Mouse (Mus musculus) embryonic facial prominence, embryonic 14.5 days (tissue): Measurements from ENCODE around the gene Sinhcaf. TPM values are rescaled to one million over a fixed set of nuclear protein-coding genes. Genes with fewer than 3 reads are reported as not detected.
A peak's percentile ranks its signal among the peaks of the same experiment; 100 is the strongest.
"Not testable (repeated sequence)": the region's sequence is repeated elsewhere in the genome, so short reads cannot be mapped to it uniquely, and the experiment has no call there.

ENCODE experiments used
- ATAC-seq: fragments of 200-750 bp; cut with Nextera tagmentation; 2 replicates; pipeline ENCODE4 v1.8.0; 2017; ENCODE audit warnings: low read depth, moderate number of reproducible peaks, moderate TSS enrichment
- DNase-seq: peaks from one replicate; pipeline ENCODE4 v3.0.0-alpha.2; 2015; ENCODE audit warnings: low spot score
- H3K27ac ChIP-seq: fragments of 300-500 bp; sonication (generic); replicated peaks from 2 replicates; pipeline ENCODE4 v1.5.1; 2014; ENCODE audit warnings: low read depth, mild to moderate bottlenecking, low read length, moderate library complexity
- H3K27me3 ChIP-seq: fragments of 300-500 bp; sonication (generic); replicated peaks from 2 replicates; pipeline ENCODE4 v1.6.1; 2014; ENCODE audit warnings: low read length; ENCODE audit not compliant: control insufficient read depth, insufficient read depth
- H3K36me3 ChIP-seq: fragments of 300-500 bp; sonication (generic); 2 replicates; pipeline ENCODE4 v1.6.1; 2014; ENCODE audit warnings: low read length, mixed read lengths; ENCODE audit not compliant: control insufficient read depth, insufficient read depth
- H3K4me1 ChIP-seq: fragments of 300-500 bp; sonication (generic); 2 replicates; pipeline ENCODE4 v1.6.1; 2014; ENCODE audit warnings: antibody characterized with exemption, low read length; ENCODE audit not compliant: control insufficient read depth, insufficient read depth
- H3K4me2 ChIP-seq: fragments of 300-500 bp; sonication (generic); 2 replicates; pipeline ENCODE4 v1.6.1; 2014; ENCODE audit warnings: low read depth, mild to moderate bottlenecking, low read length, moderate library complexity, mixed read lengths
- H3K4me3 ChIP-seq: fragments of 300-500 bp; sonication (generic); 2 replicates; pipeline ENCODE4 v1.5.1; 2014; ENCODE audit warnings: low read depth, mild to moderate bottlenecking, low read length
- H3K9ac ChIP-seq: fragments of 300-500 bp; sonication (generic); 2 replicates; pipeline ENCODE4 v1.6.1; 2014; ENCODE audit warnings: low read depth, mild to moderate bottlenecking, low read length, moderate library complexity, mixed read lengths
- H3K9me3 ChIP-seq: fragments of 300-500 bp; sonication (generic); 2 replicates; pipeline ENCODE4 v1.6.1; 2016; ENCODE audit warnings: low read length; ENCODE audit not compliant: control insufficient read depth
- WGBS: fragments of 180-500 bp; shearing (Covaris S2); extraction: QIAGEN DNeasy Blood & Tissue Kit; methylation state at CpG from one replicate; pipeline ENCODE4 v1.1.7; 2014; 5-methylcytosine and 5-hydroxymethylcytosine counted together
- polyA plus RNA-seq: library from polyadenylated mRNA; unstranded; fragments of >200 nt; fragmentation: Nextera tagmentation; extraction: Ambion mirVana; gene quantifications from 2 replicates; pipeline ENCODE4 v1.2.1, GENCODE M21; 2014

Sinhcaf gene
- polyA plus RNA-seq, 1 experiment from 2014 or later, result 62.4 TPM

- ATAC-seq (no peak), DNase-seq (no peak)
- Histone ChIP-seq H3K27me3 (no peaks in the 10 kb centered on the region), H3K27ac (no peak overlapping the region), H3K4me2 (no peak overlapping the region), H3K4me1 (peaks cover 3% of the 10 kb centered on the region; the same call in 1 of the 2 replicates), H3K9ac (no peak overlapping the region), H3K36me3 (0 out of 2 replicates have a peak, but pooled peaks cover 4% of the 10 kb centered on the region), H3K4me3 (no peak overlapping the region), H3K9me3 (no peaks in the 10 kb centered on the region)
- 73% methylated on average over 4 of the region's 4 CpGs for WGBS
Measured at GRCm38 (mm10) chr6:148942406-148942805, 3.9 kb downstream of the Sinhcaf start.

DNA sequence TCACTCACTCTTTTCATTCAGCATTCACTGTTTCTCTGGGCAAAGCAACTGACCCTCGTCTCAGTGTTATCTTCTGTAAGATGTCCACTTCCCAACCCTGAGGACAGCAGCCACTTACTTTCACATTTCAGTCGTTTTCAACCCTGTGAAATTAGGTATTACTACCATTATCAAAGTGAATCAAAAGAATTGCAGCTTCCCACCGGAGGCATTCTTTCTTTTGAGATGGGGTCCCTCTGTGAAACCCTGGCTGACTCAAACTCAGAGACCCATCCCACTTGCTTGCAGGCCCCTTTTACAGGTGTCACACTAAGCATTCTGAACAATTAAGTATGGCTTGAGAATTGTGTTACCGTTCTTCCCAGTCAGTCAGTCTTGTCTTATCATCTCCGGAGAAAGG is 4.4 kb downstream of the Sinhcaf start:
- DNase-seq, result no peak
- WGBS, result 67% methylated on average over 5 of the region's 5 CpGs
- no peak for ATAC-seq
- no peak overlapping the region for H3K4me2 ChIP-seq
- H3K27ac ChIP-seq, result no peak overlapping the region
- H3K4me3 ChIP-seq, result no peak overlapping the region
- no peaks in the 10 kb centered on the region for H3K27me3 ChIP-seq
- no peaks in the 10 kb centered on the region for H3K9me3 ChIP-seq
- H3K9ac ChIP-seq, result no peak overlapping the region
- peaks cover 3% of the 10 kb centered on the region; the same call in 1 of the 2 replicates for H3K4me1 ChIP-seq
- 0 out of 2 replicates have a peak, but pooled peaks cover 4% of the 10 kb centered on the region for H3K36me3 ChIP-seq

GRCm38 (mm10) chr6:148940383-148940782 is 5.9 kb downstream of the Sinhcaf start:
- WGBS, result 89% methylated on average over 2 of the region's 3 CpGs
- DNase-seq, result not testable (repeated sequence)

DNA sequence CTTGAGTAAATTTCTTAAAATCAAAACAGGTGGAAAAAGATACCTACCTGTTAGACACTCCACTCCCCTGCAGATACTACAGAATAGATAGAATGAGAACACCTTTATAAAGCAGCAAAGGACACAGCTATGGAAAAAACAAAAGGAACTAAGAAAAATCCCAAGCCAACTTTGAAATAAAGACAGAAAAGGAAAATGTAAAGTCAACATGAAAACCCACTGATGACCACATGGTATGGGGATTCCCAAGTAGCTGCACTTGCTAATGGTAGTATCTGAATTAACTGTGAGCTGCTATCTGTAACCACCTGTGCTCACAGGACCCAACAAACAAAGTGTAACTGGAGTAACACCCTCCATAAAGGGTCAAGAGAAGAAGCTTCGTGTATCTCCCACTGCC is 8.6 kb downstream of the Sinhcaf start:
- H3K4me3 ChIP-seq, result no peak overlapping the region
- H3K27me3 ChIP-seq, result no peaks in the 10 kb centered on the region
- H3K36me3 ChIP-seq, result 0 out of 2 replicates have a peak, but pooled peaks cover 4% of the 10 kb centered on the region
- DNase-seq (no peak), ATAC-seq (no peak)
- H3K9ac ChIP-seq, result no peak overlapping the region
- H3K9me3 ChIP-seq, result no peaks in the 10 kb centered on the region
- H3K4me2 ChIP-seq, result no peak overlapping the region
- H3K4me1 ChIP-seq, result no peaks in the 10 kb centered on the region
- WGBS, result 58% methylated on average over 1 of the region's 1 CpGs
- no peak overlapping the region for H3K27ac ChIP-seq

More at GRCm38 (mm10) chr6:148940383-148940782, 5.9 kb downstream of the Sinhcaf start:
- ATAC-seq, H3K4me2 ChIP-seq, H3K4me3 ChIP-seq, H3K9me3 ChIP-seq, H3K27me3 ChIP-seq, H3K36me3 ChIP-seq, H3K27ac ChIP-seq, H3K9ac ChIP-seq, H3K4me1 ChIP-seq: not testable (repeated sequence)

DNA sequence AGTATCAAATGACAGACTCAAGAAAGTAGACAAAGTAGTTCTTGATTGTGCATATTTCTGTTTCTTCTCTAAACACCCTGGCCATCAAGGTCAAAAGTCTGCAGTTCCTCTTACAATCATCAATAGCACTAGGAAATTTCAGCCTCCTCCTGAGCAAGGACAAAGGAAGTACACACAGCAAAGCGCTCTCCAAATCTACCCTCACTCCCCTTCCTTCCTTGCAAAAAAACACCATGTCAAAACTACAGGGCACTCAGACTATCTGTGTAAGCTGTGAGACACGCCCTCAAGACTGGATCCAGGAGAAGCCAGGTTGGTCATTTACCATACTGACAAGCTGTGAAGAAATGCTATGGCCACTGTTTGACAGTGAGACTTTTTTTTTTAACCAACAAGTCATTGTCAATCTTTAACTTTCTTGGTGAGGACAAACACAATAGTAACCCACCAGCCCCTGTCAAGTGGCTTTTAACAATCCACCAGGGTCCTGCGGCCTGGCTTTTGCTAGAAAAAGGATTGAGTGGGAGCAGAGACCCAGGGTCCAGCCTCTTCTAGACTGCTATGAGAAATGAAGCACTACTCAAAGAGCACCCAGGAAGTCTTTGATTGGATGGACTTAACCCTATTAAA is 11.2 kb downstream of the Sinhcaf start:
- peaks cover 24% of the 10 kb centered on the region for H3K36me3 ChIP-seq
- ATAC-seq (no peak), DNase-seq (no peak)
- H3K9me3 ChIP-seq, result no peaks in the 10 kb centered on the region
- no peak overlapping the region for H3K4me2 ChIP-seq
- H3K9ac ChIP-seq, result no peak overlapping the region
- H3K4me3 ChIP-seq, result no peak overlapping the region
- WGBS, result 69% methylated on average over 3 of the region's 3 CpGs
- H3K27me3 ChIP-seq, result no peaks in the 10 kb centered on the region
- H3K4me1 ChIP-seq, result no peaks in the 10 kb centered on the region
- H3K27ac ChIP-seq, result no peak overlapping the region

GRCm38 (mm10) chr6:148931281-148931680 is 15.0 kb downstream of the Sinhcaf start:
- DNase-seq, result no peak

GRCm38 (mm10) chr6:148918841-148919398 is 27.3 kb downstream of the Sinhcaf start:
- H3K27me3 ChIP-seq, result no peaks in the 10 kb centered on the region
- DNase-seq (no peak), ATAC-seq (no peak)
- H3K4me3 ChIP-seq, result no peak overlapping the region
- H3K4me2 ChIP-seq, result no peak overlapping the region
- no peaks in the 10 kb centered on the region for H3K9me3 ChIP-seq
- H3K4me1 ChIP-seq, result no peaks in the 10 kb centered on the region
- H3K36me3 ChIP-seq, result peaks cover 23% of the 10 kb centered on the region
- H3K27ac ChIP-seq, result no peak overlapping the region
- H3K9ac ChIP-seq, result no peak overlapping the region

More at GRCm38 (mm10) chr6:148931281-148931680, 15.0 kb downstream of the Sinhcaf start:
- Histone ChIP-seq H3K4me3 (no peak overlapping the region), H3K4me1 (no peaks in the 10 kb centered on the region), H3K4me2 (no peak overlapping the region), H3K36me3 (peaks cover 57% of the 10 kb centered on the region), H3K9me3 (no peaks in the 10 kb centered on the region), H3K27me3 (no peaks in the 10 kb centered on the region), H3K9ac (no peak overlapping the region), H3K27ac (no peak overlapping the region)
- ATAC-seq, result no peak
- WGBS, result 89% methylated on average over 6 of the region's 6 CpGs

DNA sequence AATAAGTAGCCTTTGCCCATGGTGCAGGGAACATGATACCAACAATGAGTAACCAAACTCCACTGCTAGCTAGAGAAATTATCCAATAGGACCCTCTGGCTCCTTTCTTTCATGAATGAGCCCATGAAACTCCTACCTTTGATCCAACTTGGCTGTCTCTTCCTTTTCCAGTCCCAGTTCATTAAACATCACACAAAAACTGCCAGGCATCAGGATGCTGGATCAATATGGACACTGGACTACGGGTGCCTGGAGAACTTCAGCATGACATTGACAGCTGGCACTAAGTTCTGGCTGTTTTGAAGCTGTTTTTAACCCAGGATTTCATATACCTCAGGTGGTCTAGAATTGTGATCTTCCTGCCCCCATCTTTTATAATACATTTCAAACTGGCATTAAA is 28.6 kb downstream of the Sinhcaf start:
- ATAC-seq (no peak), DNase-seq (peak; percentile 29)
- Histone ChIP-seq H3K4me1 (no peaks in the 10 kb centered on the region), H3K36me3 (peaks cover 19% of the 10 kb centered on the region), H3K9ac (no peak overlapping the region), H3K9me3 (no peaks in the 10 kb centered on the region), H3K27ac (no peak overlapping the region), H3K4me2 (no peak overlapping the region), H3K27me3 (no peaks in the 10 kb centered on the region), H3K4me3 (no peak overlapping the region)
- WGBS, result 42% methylated on average over 1 of the region's 1 CpGs

DNA sequence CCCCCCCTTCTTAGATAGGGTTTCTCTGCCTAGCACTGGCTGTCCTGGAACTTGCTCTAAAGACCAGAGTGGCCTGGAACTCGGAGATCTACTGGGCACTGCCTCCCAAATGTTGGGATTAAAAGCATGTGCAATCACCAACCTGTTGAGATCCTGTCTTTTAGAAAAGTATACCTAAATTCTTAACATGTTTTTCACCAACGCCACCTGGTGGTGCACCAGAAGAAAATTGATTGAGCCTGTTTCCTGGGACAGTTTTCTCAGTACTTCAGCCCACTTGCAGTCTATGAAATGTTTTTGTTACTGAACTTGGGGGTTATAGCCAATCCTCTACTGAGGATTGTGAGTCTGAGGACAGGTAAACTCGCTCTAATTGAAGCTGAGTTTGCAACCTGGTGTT is 29.4 kb downstream of the Sinhcaf start:
- no peak overlapping the region for H3K27ac ChIP-seq
- DNase-seq, result peak; percentile 21
- no peaks in the 10 kb centered on the region for H3K27me3 ChIP-seq
- H3K9ac ChIP-seq, result no peak overlapping the region
- peaks cover 19% of the 10 kb centered on the region for H3K36me3 ChIP-seq
- 44% methylated on average over 3 of the region's 3 CpGs for WGBS
- H3K9me3 ChIP-seq, result no peaks in the 10 kb centered on the region
- no peaks in the 10 kb centered on the region for H3K4me1 ChIP-seq
- no peak overlapping the region for H3K4me3 ChIP-seq
- ATAC-seq, result no peak
- H3K4me2 ChIP-seq, result no peak overlapping the region
